Mouse (Mus musculus): ENCODE measurements around the gene Mcpt9.
"Not testable (repeated sequence)": the region's sequence is repeated elsewhere in the genome, so short reads cannot be mapped to it uniquely, and the experiment has no call there.

The Mcpt9 gene

GRCm38 (mm10) chr14:56030395-56030794 is at the start of gene Mcpt9:
Mcpt9 (minus strand) TSS chr14:56030495.
- DNase-seq (ENCODE audit: low spot score), result not testable (repeated sequence)

DNA sequence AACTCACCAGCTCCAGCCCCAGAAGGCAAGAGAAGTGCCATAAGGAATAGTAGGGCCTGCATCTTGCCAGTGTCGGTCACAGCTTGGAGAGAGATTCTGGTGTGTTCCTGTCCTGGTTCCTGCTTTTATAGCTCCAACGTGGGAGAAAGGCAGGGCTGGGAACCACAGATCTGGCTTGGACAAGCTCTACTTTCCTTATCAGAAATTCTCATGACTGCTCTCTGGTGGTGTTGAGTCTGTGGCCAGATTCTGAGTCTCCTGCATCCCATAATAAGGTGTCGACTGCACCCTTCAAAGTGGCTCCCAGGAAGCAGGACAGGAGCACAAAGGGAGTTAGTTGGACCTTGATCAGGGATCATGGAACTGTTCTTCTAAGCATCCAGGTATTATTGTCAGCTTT is 31.9 kb upstream of the Mcpt9 start, which contains the start of gene Mcpt4:
Gene Mcpt4 (minus strand): TSS at position 101 of the 400 bp plus-strand sequence.
- not testable (repeated sequence) for DNase-seq (ENCODE audit: low spot score)

GRCm38 (mm10) chr14:56057722-56058121 is 27.4 kb upstream of the Mcpt9 start:
- no peak for DNase-seq (ENCODE audit: low spot score)

GRCm38 (mm10) chr14:56055408-56055807 is 25.1 kb upstream of the Mcpt9 start:
- no peak for DNase-seq (ENCODE audit: low spot score)

DNA sequence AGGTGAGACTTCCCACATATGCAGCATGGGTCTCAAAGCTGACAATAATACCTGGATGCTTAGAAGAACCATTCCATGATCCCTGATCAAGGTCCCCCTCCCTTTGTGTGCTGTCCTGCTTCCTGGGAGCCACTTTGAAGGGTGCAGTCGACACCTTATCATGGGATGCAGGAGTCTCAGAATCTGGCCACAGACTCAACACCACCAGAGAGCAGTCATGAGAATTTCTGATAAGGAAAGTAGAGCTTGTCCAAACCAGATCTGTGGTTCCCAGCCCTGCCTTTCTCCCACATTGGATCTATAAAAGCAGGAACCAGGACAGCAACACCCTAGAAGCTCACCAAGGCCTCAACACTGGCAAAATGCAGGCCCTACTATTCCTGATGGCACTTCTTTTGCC is 11.5 kb upstream of the Mcpt9 start, which contains the start of gene Mcpt2:
Gene Mcpt2 (plus strand): TSS at position 250 of the 400 bp plus-strand sequence.
- not testable (repeated sequence) for DNase-seq (ENCODE audit: low spot score)

DNA sequence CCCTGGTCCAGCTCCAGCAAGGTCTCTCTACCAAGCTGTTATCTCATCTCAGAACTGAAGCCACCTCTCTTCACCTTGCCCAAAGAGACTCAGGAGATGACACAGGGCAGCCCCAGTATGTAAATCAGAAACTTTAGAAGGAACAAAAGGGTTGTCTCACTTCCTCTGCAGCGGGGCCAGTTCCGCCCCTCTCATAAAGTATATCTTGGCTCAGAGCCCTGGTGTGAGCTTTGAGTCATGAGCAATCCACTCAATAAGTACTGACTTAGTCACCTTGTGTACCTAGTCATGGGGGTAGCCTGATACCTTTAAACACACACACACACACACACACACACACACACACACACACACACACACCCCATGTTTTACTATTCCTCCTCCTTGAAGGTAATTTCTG is 4.1 kb upstream of the Mcpt9 start:
- DNase-seq (ENCODE audit: low spot score), result no peak

DNA sequence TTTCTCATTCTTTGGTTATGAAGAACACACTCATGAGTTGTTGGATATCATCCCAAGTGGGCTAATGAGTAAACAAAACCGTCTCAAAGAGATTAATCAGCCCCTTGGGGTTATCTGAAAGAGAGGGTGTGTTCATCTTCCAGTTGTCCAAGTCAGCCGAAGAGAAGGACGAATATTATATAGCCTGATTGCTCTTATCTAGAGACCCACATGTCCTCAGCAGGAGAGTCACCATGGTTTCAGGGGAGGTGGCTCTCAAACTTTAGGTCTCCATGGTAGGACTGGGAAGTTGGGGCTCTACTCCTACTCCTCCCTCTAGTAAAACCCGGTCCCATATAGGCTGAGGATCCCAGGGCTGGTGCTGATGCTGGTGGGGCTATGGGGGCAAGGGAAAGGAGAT is 9.0 kb downstream of the Mcpt9 start:
- not testable (repeated sequence) for DNase-seq (ENCODE audit: low spot score)

DNA sequence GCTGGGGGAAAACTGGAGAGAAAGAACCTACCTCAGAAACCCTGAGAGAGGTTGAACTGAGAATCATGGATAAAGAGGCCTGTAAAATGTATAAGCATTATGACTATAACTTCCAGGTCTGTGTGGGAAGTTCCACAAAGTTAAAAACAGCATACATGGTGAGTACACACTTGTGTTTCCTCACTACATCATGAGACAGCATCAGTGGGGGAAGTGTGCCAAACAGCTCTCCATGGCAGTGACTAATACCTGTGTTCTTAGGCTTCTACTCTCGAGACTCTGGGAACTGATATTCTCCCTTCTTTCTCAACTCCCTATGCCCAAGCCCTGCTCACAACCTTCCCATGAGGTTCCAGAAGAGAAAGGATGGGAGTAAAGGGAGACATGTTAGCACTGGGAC is 10.8 kb downstream of the Mcpt9 start:
- no peak for DNase-seq (ENCODE audit: low spot score)

DNA sequence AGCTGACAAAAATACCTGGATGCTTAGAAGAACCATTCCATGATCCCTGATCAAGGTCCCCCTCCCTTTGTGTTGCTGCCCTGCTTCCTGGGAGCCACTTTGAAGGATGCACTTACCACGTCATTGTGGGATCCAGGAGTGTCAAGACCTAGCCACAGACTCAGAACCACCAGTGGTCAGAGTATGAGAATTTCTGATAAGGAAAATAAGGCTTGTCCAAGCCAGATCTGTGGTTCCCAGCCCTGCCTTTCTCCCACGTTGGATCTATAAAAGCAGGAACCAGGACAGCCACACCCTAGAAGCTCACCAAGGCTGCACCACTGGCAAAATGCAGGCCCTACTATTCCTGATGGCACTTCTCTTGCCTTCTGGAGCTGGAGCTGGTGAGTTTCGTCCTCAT is 12.6 kb downstream of the Mcpt9 start, which contains the start of gene Mcpt1:
Gene Mcpt1 (plus strand): TSS at position 301 of the 400 bp plus-strand sequence.
- DNase-seq (ENCODE audit: low spot score), result not testable (repeated sequence)

DNA sequence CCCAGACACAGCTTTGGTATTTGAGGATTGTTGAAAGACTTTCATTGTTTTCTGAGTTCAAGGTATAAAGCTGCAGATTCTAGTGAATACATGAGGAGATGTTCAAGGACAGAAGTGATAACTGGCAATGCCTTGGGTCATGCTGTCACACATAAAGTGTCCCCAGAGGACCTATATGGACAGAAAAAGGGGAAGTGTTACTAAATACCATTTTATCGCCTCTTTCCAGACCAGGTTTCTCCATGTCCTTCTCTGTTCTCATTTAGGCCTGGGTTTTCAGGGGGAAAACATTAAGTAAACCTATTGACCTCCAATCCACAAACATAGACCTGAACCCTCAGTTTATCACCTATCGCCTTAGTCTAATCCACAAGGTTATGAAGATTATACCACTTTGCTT is 16.4 kb downstream of the Mcpt9 start:
- DNase-seq (ENCODE audit: low spot score), result no peak

GRCm38 (mm10) chr14:56013147-56013546 is 17.1 kb downstream of the Mcpt9 start:
- no peak for DNase-seq (ENCODE audit: low spot score)

DNA sequence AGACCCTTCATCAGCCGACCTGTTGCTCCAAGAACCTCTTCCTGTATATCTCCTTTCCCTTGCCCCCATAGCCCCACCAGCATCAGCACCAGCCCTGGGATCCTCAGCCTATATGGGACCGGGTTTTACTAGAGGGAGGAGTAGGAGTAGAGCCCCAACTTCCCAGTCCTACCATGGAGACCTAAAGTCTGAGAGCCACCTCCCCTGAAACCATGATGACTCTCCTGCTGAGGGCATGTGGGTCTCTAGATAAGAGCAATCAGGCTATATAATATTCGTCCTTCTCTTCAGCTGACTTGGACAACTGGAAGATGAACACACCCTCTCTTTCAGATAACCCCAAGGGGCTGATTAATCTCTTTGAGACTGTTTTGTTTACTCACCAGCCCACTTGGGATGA is 42.8 kb downstream of the Mcpt9 start:
- DNase-seq (ENCODE audit: low spot score), result not testable (repeated sequence)

Data from testis, postnatal 14 days (tissue).